Mouse (Mus musculus): ENCODE data around the gene Triml2.

The Triml2 gene

GRCm38 (mm10) chr8:43180054-43180690 is at the start of gene Triml2:
Gene Triml2, plus strand, starts transcription at chr8:43180541.
- DNase-seq: no peak

- DNase-seq: no peak
These were observed 39.0 kb upstream of the Triml2 start, which contains the start of gene Triml1 for GRCm38 (mm10) chr8:43141386-43141785. Gene Triml1, minus strand, starts transcription at chr8:43141486.

GRCm38 (mm10) chr8:43149307-43149706 is 31.0 kb upstream of the Triml2 start:
- no peak for DNase-seq

GRCm38 (mm10) chr8:43163255-43163654 is 17.1 kb upstream of the Triml2 start:
- no peak for DNase-seq

GRCm38 (mm10) chr8:43164453-43164852 is 15.9 kb upstream of the Triml2 start:
- DNase-seq: no peak

- DNase-seq: no peak
These were observed 12.3 kb upstream of the Triml2 start for GRCm38 (mm10) chr8:43168083-43168482.

GRCm38 (mm10) chr8:43169249-43169755 is 11.0 kb upstream of the Triml2 start:
- DNase-seq: no peak

- DNase-seq: no peak
These were observed 3.4 kb upstream of the Triml2 start for GRCm38 (mm10) chr8:43176766-43177486.

- DNase-seq: peak; percentile 10
These were observed 2.1 kb upstream of the Triml2 start for GRCm38 (mm10) chr8:43178263-43178662.

- DNase-seq: no peak
These were observed 1.2 kb upstream of the Triml2 start for GRCm38 (mm10) chr8:43179189-43179588.

- DNase-seq: no peak
These were observed 1.9 kb downstream of the Triml2 start for GRCm38 (mm10) chr8:43182281-43182680.

GRCm38 (mm10) chr8:43215554-43215953 is 35.2 kb downstream of the Triml2 start:
- no peak for DNase-seq

- DNase-seq: no peak
These were observed 63.0 kb downstream of the Triml2 start for GRCm38 (mm10) chr8:43243326-43243725.

Data from kidney, adult 9 months (tissue).